Mouse (Mus musculus) limb, embryonic 12.5 days (tissue): Measurements from ENCODE around the gene Gm3417. TPM values are rescaled to one million over a fixed set of nuclear protein-coding genes. Genes with fewer than 3 reads are reported as not detected.

Source experiments
- ATAC-seq: fragments of 200-750 bp; cut with Nextera tagmentation; 2 replicates; pipeline ENCODE4 v1.8.0; 2017; ENCODE audit warnings: low read depth, moderate TSS enrichment; ENCODE audit not compliant: insufficient number of reproducible peaks, insufficient read depth, low FRiP score, low TSS enrichment
- H3K27ac ChIP-seq: fragments of 300-500 bp; sonication (generic); 2 replicates; pipeline ENCODE4 v1.5.1; 2016; ENCODE audit warnings: mild to moderate bottlenecking, moderate library complexity
- H3K27me3 ChIP-seq: fragments of 300-500 bp; sonication (generic); 2 replicates; pipeline ENCODE4 v1.6.1; 2016; ENCODE audit warnings: mild to moderate bottlenecking, moderate library complexity
- H3K36me3 ChIP-seq: fragments of 300-500 bp; sonication (generic); 2 replicates; pipeline ENCODE4 v1.6.1; 2016; ENCODE audit warnings: mild to moderate bottlenecking, moderate library complexity
- H3K4me1 ChIP-seq: fragments of 300-500 bp; sonication (generic); replicated peaks from 2 replicates; pipeline ENCODE4 v1.6.1; 2016
- H3K4me2 ChIP-seq: fragments of 300-500 bp; sonication (generic); 2 replicates; pipeline ENCODE4 v1.6.1; 2016; ENCODE audit warnings: mild to moderate bottlenecking, moderate library complexity
- H3K4me3 ChIP-seq: fragments of 300-500 bp; sonication (generic); replicated peaks from 2 replicates; pipeline ENCODE4 v1.5.1; 2016; ENCODE audit warnings: mild to moderate bottlenecking
- H3K9ac ChIP-seq: fragments of 300-500 bp; sonication (generic); replicated peaks from 2 replicates; pipeline ENCODE4 v1.6.1; 2016; ENCODE audit warnings: mild to moderate bottlenecking, moderate library complexity
- H3K9me3 ChIP-seq: fragments of 300-500 bp; sonication (generic); 2 replicates; pipeline ENCODE4 v1.6.1; 2016; ENCODE audit warnings: mild to moderate bottlenecking, moderate library complexity
- WGBS: fragments of 180-500 bp; shearing (Covaris S2); methylation state at CpG from one replicate; pipeline ENCODE4 v1.1.7; 2016; 5-methylcytosine and 5-hydroxymethylcytosine counted together
- polyA plus RNA-seq: library from polyadenylated mRNA; unstranded; fragments of >200 nt; fragmentation: Nextera tagmentation; extraction: Ambion mirVana; gene quantifications from 2 replicates; pipeline ENCODE4 v1.2.1, GENCODE M21; 2016

Gene Gm3417
- polyA plus RNA-seq, 1 experiment from 2014 or later, result not detected

GRCm38 (mm10) chr17:14921582-14921981 is 57.0 kb downstream of the Gm3417 start:
- no peak for ATAC-seq
- Histone ChIP-seq H3K9ac (no peak overlapping the region), H3K4me3 (no peak overlapping the region), H3K36me3 (no peaks in the 10 kb centered on the region), H3K27ac (no peak overlapping the region), H3K4me2 (no peak overlapping the region), H3K4me1 (no peaks in the 10 kb centered on the region; the same call in 1 of the 2 replicates), H3K27me3 (0 out of 2 replicates have a peak, but pooled peaks cover 4% of the 10 kb centered on the region), H3K9me3 (no peaks in the 10 kb centered on the region)
- WGBS, result 61% methylated on average over 6 of the region's 6 CpGs

- H3K27ac ChIP-seq, result no peak overlapping the region
- H3K27me3 ChIP-seq, result 0 out of 2 replicates have a peak, but pooled peaks cover 4% of the 10 kb centered on the region
- no peak overlapping the region for H3K4me3 ChIP-seq
- H3K9ac ChIP-seq, result no peak overlapping the region
- ATAC-seq, result no peak
- H3K4me1 ChIP-seq, result no peaks in the 10 kb centered on the region; the same call in 1 of the 2 replicates
- WGBS, result 89% methylated on average over 8 of the region's 8 CpGs
- no peak overlapping the region for H3K4me2 ChIP-seq
- H3K36me3 ChIP-seq, result no peaks in the 10 kb centered on the region
- H3K9me3 ChIP-seq, result no peaks in the 10 kb centered on the region
Measured at GRCm38 (mm10) chr17:14917866-14918265, 60.7 kb downstream of the Gm3417 start.

GRCm38 (mm10) chr17:14914401-14914800 is 64.2 kb downstream of the Gm3417 start:
- no peaks in the 10 kb centered on the region for H3K9me3 ChIP-seq
- WGBS, result 88% methylated on average over 4 of the region's 4 CpGs
- no peaks in the 10 kb centered on the region; the same call in 1 of the 2 replicates for H3K4me1 ChIP-seq
- no peak overlapping the region for H3K4me3 ChIP-seq
- no peak for ATAC-seq
- no peaks in the 10 kb centered on the region for H3K27me3 ChIP-seq
- H3K9ac ChIP-seq, result no peak overlapping the region
- no peak overlapping the region for H3K4me2 ChIP-seq
- no peak overlapping the region for H3K27ac ChIP-seq
- H3K36me3 ChIP-seq, result no peaks in the 10 kb centered on the region

Other genes with a start within 250 kb of the Gm3417 start
- gene Wdr27, start 35.6 kb downstream of the Gm3417 start, polyA plus RNA-seq, result 4.3 and 6.0 TPM in 2 replicates
- gene 1600012H06Rik, start 35.6 kb downstream of the Gm3417 start, polyA plus RNA-seq, result 27.3 and 29.4 TPM in 2 replicates
- gene Phf10, start 17.5 kb downstream of the Gm3417 start, polyA plus RNA-seq, result 29.4 and 34.7 TPM in 2 replicates
- gene 9030025P20Rik, start 322 bp downstream of the Gm3417 start, polyA plus RNA-seq, result 10.4 and 14.9 TPM in 2 replicates
- 5.5 and 6.9 TPM in 2 replicates for gene Gm3435, start 31.4 kb upstream of the Gm3417 start, polyA plus RNA-seq
- gene Ermard, start 62.4 kb upstream of the Gm3417 start, polyA plus RNA-seq, result 104 and 111 TPM in 2 replicates
- 1.4 TPM in 1 of 2 replicates, not detected in the other for gene Tcte3, start 62.7 kb upstream of the Gm3417 start, polyA plus RNA-seq
- gene Gm3448, start 62.7 kb upstream of the Gm3417 start, polyA plus RNA-seq, result 3.6 and 4.2 TPM in 2 replicates